Mouse (Mus musculus) midbrain, embryonic 16.5 days (tissue): ENCODE data around the gene Tsc22d1. TPM values are rescaled to one million over a fixed set of nuclear protein-coding genes. Genes with fewer than 3 reads are reported as not detected.

ENCODE experiments used
- ATAC-seq: fragments of 200-750 bp; cut with Nextera tagmentation; 2 replicates; pipeline ENCODE4 v1.8.0; 2017; ENCODE audit warnings: moderate TSS enrichment
- H3K27ac ChIP-seq: fragments of 300-500 bp; sonication (generic); 2 replicates; pipeline ENCODE4 v1.5.1; 2014; ENCODE audit warnings: mild to moderate bottlenecking, low read length, mixed read lengths
- H3K27me3 ChIP-seq: fragments of 300-500 bp; sonication (generic); 2 replicates; pipeline ENCODE4 v1.6.1; 2014; ENCODE audit warnings: low read depth, low read length, mixed read lengths; ENCODE audit not compliant: control insufficient read depth, insufficient read depth
- H3K36me3 ChIP-seq: fragments of 300-500 bp; sonication (generic); 2 replicates; pipeline ENCODE4 v1.6.1; 2014; ENCODE audit warnings: mild to moderate bottlenecking, low read length, moderate library complexity, mixed read lengths; ENCODE audit not compliant: control insufficient read depth, insufficient read depth
- H3K4me1 ChIP-seq: fragments of 300-500 bp; sonication (generic); 2 replicates; pipeline ENCODE4 v1.6.1; 2014; ENCODE audit warnings: mild to moderate bottlenecking, low read length, mixed read lengths; ENCODE audit not compliant: control insufficient read depth, insufficient read depth
- H3K4me2 ChIP-seq: fragments of 300-500 bp; sonication (generic); 2 replicates; pipeline ENCODE4 v1.6.1; 2014; ENCODE audit warnings: mild to moderate bottlenecking, low read length, mixed read lengths
- H3K4me3 ChIP-seq: fragments of 300-500 bp; sonication (generic); 2 replicates; pipeline ENCODE4 v1.5.1; 2014; ENCODE audit warnings: low read depth, mild to moderate bottlenecking, low read length, moderate library complexity, mixed read lengths
- H3K9ac ChIP-seq: fragments of 300-500 bp; sonication (generic); 2 replicates; pipeline ENCODE4 v1.6.1; 2014; ENCODE audit warnings: low read depth, low read length, mixed read lengths
- H3K9me3 ChIP-seq: fragments of 300-500 bp; sonication (generic); replicated peaks from 2 replicates; pipeline ENCODE4 v1.6.1; 2014; ENCODE audit warnings: mild to moderate bottlenecking, low read length, mixed read lengths; ENCODE audit not compliant: control insufficient read depth, poor library complexity, severe bottlenecking
- WGBS: fragments of 180-500 bp; shearing (Covaris S2); extraction: QIAGEN DNeasy Blood & Tissue Kit; methylation state at CpG from one replicate; pipeline ENCODE4 v1.1.7; 2014; 5-methylcytosine and 5-hydroxymethylcytosine counted together
- polyA plus RNA-seq: library from polyadenylated mRNA; unstranded; fragments of >200 nt; fragmentation: Nextera tagmentation; extraction: Ambion mirVana; gene quantifications from 2 replicates; pipeline ENCODE4 v1.2.1, GENCODE M21; 2015

Gene Tsc22d1
- polyA plus RNA-seq, 1 experiment from 2014 or later, result 762 TPM

GRCm38 (mm10) chr14:76527758-76528313 is 113.1 kb downstream of the Tsc22d1 start:
- ATAC-seq, result no peak
- Histone ChIP-seq H3K9ac (no peak overlapping the region), H3K4me2 (no peak overlapping the region), H3K4me3 (no peak overlapping the region), H3K36me3 (no peaks in the 10 kb centered on the region), H3K27me3 (no peaks in the 10 kb centered on the region), H3K4me1 (peaks cover 2% of the 10 kb centered on the region), H3K27ac (no peak overlapping the region), H3K9me3 (no peaks in the 10 kb centered on the region)
- WGBS, result 72% methylated on average over 9 of the region's 9 CpGs

- no peak overlapping the region for H3K27ac ChIP-seq
- peaks cover 7% of the 10 kb centered on the region for H3K4me1 ChIP-seq
- no peak for ATAC-seq
- no peak overlapping the region for H3K4me3 ChIP-seq
- WGBS, result 34% methylated on average over 5 of the region's 5 CpGs
- no peaks in the 10 kb centered on the region for H3K27me3 ChIP-seq
- no peaks in the 10 kb centered on the region for H3K9me3 ChIP-seq
- no peak overlapping the region for H3K9ac ChIP-seq
- H3K4me2 ChIP-seq, result no peak overlapping the region
- H3K36me3 ChIP-seq, result no peaks in the 10 kb centered on the region
Observed at GRCm38 (mm10) chr14:76528641-76529040, 113.9 kb downstream of the Tsc22d1 start.

DNA sequence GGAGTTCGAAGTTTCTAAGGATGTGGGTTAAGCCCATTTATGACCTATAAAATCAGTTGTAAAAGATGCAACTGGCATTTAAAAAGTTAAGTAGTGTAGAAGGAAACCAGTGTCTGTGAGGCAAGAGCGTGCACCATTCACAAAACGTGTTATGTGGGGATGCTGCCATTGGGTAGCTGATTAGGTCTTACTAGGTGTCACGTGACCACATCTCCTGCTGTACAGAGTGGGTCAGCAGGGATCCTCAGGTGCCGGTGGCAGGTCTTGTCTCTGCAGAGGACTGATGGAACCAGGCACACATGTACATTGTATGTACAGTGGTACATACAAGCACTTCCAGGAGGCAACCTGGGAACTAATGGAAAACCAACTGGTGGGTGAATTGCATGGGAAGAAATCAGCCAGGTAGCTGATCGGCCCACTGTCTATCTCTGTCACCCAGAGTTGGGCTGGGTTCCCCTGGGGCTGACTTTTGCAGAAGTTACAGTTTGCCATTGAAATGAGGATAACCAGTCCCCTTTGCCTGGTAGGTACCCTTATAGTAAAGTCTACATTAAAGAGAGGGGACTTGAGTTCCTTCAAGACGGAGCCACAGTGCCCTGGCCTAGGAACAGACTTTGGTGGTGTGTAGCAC is 116.4 kb downstream of the Tsc22d1 start:
- Histone ChIP-seq H3K4me1 (peaks cover 7% of the 10 kb centered on the region), H3K27me3 (no peaks in the 10 kb centered on the region), H3K36me3 (no peaks in the 10 kb centered on the region), H3K4me2 (no peak overlapping the region), H3K9me3 (no peaks in the 10 kb centered on the region), H3K27ac (no peak overlapping the region), H3K4me3 (no peak overlapping the region), H3K9ac (no peak overlapping the region)
- ATAC-seq, result no peak
- WGBS, result 92% methylated on average over 7 of the region's 7 CpGs

DNA sequence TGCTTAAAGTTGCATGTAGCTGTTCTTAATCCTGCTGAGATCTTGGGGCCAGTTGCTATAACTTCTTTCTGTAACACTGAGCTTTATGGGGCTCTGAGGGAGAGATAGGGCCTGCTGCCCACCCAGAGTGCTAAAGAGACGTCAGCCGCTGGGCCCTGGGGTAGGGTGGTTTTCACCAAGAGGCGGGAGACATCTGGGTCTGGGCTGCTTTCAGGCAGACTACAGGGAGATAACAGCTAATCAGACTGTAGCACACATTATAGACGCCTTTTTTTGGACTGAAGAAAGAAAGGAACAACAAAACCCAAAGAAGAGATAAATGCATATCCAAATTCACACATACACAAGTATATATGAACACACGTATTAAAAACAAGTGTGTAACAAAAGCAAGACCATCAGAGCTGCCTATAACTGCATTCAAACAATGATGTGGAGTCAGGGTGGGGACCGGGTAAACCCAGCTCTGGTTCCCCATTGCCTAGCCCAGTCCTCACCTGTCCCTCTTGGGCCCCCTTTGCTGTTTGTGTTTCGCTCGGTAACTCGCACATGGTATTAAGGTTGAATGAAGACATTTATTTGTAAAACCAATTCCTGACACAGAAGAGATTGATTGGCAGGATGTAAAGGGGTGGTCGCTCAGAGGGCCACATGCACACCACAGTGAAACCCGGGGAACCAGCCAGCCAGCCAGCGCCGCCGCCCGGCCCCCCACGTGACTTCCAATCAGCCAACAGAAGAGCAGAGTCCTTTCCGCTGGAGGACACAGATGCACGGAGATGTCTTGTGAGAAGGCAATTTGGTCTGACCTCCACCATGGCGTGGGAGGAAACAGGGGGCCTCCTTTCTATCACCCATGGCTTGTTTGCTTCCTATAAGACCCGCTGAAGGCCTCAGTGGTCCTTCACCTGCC is 117.8 kb downstream of the Tsc22d1 start:
- Histone ChIP-seq H3K36me3 (no peaks in the 10 kb centered on the region), H3K4me2 (peak overlapping the region; percentile 46), H3K9me3 (no peaks in the 10 kb centered on the region), H3K4me1 (peaks cover 7% of the 10 kb centered on the region), H3K27me3 (no peaks in the 10 kb centered on the region), H3K4me3 (no peak overlapping the region; the same call in 1 of the 2 replicates), H3K9ac (peak overlapping the region; percentile 45), H3K27ac (peak overlapping the region; percentile 54)
- WGBS, result 45% methylated on average over 20 of the region's 20 CpGs
- ATAC-seq, result peak; percentile 86

DNA sequence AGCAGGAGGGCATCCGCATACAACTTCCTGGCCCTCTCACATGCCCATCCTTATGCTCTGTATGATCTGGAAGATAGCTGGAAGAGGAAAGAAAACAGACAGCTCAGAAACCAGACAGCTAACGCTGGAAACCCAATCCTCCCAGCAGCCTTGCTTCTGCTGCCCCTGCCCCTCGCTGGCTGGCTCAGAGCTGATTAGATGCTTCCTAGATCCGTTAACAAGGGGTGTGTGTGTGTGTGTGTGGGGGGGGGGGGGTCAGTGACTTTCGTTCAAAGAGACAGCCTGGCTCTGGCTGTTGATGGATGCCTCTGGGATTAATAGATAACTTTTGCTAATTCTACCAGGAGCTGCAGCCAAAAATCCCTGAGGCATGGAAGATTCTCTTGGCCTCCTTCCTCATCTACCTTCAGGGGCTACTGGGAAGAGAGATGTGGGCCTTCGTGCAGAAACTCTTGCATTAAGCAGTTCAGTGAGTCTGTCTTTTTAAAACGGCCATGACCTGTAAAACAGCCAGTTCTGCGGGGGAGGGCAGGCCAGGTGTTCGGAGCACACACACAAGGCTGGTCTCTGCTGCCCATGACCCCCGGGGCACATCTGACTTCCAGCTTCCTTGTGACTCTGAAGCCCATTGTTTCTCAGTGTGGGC is 118.5 kb downstream of the Tsc22d1 start:
- Histone ChIP-seq H3K27me3 (no peaks in the 10 kb centered on the region), H3K27ac (peak overlapping the region; percentile 54), H3K4me1 (peaks cover 7% of the 10 kb centered on the region), H3K4me3 (no peak overlapping the region; the same call in 1 of the 2 replicates), H3K4me2 (peak overlapping the region; percentile 46), H3K9me3 (no peaks in the 10 kb centered on the region), H3K9ac (peak overlapping the region; percentile 45), H3K36me3 (no peaks in the 10 kb centered on the region)
- ATAC-seq, result peak; percentile 43; the same call in 1 of the 2 replicates
- WGBS, result 21% methylated on average over 10 of the region's 10 CpGs

DNA sequence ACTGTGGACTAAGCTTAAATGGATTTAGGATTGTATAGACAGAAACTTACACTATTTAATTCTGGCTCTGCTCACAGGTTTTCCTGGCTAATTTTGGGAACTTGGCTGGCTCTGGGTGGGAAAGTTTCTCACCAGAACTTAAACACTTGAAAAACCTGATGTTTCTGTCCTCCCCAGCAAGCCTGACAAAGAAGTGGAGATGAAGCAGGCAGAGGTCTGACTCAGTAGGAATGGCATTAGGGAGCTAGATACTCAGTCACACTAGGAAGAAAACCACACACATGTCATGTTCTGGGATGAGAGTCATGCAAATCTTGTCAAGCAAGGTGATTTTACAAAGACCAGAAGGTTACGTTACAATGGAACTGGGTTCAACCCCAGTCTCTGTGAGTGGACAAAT is 120.3 kb downstream of the Tsc22d1 start:
- Histone ChIP-seq H3K9ac (no peak overlapping the region), H3K4me1 (peaks cover 7% of the 10 kb centered on the region), H3K27me3 (no peaks in the 10 kb centered on the region), H3K9me3 (no peaks in the 10 kb centered on the region), H3K36me3 (no peaks in the 10 kb centered on the region), H3K4me3 (no peak overlapping the region), H3K4me2 (no peak overlapping the region), H3K27ac (no peak overlapping the region)
- ATAC-seq, result no peak
- 92% methylated on average over 1 of the region's 1 CpGs for WGBS

GRCm38 (mm10) chr14:76536921-76537320 is 122.2 kb downstream of the Tsc22d1 start:
- Histone ChIP-seq H3K4me3 (no peak overlapping the region), H3K36me3 (no peaks in the 10 kb centered on the region), H3K27me3 (no peaks in the 10 kb centered on the region), H3K4me2 (no peak overlapping the region), H3K9me3 (no peaks in the 10 kb centered on the region), H3K9ac (no peak overlapping the region), H3K27ac (no peak overlapping the region), H3K4me1 (peaks cover 7% of the 10 kb centered on the region)
- ATAC-seq, result no peak
- WGBS, result 24% methylated on average over 6 of the region's 6 CpGs

DNA sequence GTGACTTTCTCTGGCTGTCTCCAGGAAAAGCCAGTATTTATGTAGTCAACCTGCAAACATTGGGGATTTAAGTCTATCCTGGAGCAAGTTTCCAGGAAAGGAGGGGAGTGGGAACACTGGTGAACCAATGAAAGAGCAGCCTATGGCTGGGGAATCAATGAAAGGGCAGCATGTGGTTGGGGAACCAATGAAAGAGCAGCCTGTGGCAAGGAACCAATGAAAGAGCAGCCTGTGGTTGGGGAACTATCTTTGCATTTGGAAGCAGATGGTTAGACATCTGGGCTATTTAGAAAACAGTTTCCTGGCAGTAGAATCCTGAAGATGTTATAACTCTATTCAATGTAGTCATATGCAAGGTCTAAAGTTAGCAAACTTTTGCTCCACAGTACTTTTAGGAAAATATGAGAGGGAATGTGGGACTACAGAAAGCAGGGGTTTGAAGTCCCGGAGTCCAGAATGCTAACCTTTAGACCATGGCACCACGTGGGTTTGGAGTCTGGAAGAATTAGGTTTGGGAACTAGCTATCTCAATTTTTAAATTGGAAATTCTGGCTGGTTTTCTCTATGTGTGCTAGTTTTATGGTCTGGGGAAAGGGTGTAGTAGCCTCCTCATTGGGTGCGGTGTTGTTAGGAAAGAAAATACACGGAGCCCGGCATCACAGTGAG is 125.4 kb downstream of the Tsc22d1 start:
- Histone ChIP-seq H3K27me3 (no peaks in the 10 kb centered on the region), H3K4me3 (no peak overlapping the region), H3K27ac (no peak overlapping the region), H3K9me3 (no peaks in the 10 kb centered on the region), H3K9ac (no peak overlapping the region), H3K4me2 (no peak overlapping the region), H3K36me3 (no peaks in the 10 kb centered on the region), H3K4me1 (no peaks in the 10 kb centered on the region)
- WGBS, result 96% methylated on average over 5 of the region's 5 CpGs
- no peak for ATAC-seq
